Mouse (Mus musculus) ovary, postnatal 36 days (tissue): ENCODE measurements around the gene Npr2.
A peak's percentile ranks its signal among the peaks of the same experiment; 100 is the strongest.

Source experiments
- DNase-seq: peaks from one replicate; pipeline ENCODE4 v3.0.0; 2022; ENCODE audit warnings: low spot score, mixed read lengths

The Npr2 gene

DNA sequence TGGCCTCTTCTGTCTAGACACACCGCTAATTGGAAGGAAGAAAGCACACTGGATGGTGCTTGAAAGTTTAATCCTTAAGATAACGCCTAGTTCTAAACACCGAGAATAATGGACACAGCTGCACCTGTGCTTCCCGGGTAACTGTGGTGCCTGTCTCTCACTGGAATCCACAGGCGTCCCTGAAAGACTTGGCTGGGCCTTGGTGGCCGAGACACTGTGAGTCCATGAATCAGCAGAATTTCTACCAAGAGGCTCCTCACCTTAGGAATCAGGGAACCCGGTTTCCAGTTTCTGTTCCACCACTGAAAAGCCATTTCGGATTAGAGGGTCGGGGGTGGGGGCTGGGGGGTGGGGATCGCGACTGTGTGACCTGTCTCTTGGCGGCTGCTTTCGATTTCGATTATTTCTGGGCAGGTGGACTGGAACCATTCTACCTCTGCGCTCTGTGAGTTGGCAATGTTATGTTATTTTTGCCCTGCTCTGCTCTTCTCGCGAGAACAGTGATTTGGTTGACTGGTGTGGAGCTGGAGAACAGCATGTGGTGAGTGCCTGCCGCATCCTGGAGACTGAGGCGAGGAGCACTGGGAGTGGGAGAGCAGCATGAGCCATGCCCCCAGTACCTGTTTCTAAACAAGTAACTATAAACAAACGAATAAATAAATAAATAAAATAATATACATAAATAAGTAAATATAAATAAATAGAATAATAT lies 2.5 kb upstream of the Npr2 start:
- DNase-seq: no peak

DNA sequence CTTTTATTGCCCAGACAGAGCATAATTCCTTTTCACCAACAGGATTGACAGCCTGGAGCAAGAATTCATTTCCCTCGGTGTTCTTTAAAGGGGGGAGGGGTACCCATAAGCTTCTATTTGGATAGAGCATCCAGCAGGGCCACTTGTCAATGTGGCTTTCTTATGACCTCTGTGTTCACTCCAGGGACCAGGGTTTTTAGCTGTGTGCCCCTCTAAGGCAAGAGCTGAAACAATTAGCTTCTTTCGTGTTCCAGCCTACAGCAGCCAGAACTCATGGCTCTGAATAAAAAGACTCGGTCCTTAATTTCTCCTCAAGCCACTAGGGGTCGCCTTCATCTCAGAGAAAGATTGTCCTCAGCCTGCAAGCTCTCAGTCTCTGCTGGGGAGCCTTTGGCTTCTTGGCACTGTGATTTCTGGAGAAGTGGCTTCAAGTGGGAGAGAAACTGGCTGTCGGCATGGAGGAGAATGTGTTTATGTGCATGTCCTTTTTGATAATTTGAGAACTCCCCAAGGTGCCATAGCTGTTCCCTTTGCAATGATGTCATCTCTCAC lies 1.6 kb upstream of the Npr2 start:
- peak; percentile 47 for DNase-seq

DNA sequence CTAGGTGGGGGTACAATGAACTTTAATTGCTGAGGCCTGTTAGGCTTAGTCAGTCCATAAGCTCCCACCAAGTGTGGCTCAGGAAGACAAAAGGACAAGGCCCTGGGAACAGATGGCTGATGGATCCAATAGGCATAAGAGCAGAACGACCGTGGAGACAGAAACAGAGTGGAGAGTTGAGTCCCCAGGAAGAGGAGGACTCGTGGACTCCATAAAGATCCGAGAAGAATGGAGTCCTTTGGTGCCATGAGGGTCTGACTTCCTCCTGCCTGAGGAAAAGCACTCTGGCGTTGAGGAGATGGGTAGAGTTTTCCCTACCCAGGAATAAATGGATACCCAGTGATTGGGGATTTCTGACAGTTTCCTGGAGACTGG lies 1.1 kb upstream of the Npr2 start:
- no peak for DNase-seq

DNA sequence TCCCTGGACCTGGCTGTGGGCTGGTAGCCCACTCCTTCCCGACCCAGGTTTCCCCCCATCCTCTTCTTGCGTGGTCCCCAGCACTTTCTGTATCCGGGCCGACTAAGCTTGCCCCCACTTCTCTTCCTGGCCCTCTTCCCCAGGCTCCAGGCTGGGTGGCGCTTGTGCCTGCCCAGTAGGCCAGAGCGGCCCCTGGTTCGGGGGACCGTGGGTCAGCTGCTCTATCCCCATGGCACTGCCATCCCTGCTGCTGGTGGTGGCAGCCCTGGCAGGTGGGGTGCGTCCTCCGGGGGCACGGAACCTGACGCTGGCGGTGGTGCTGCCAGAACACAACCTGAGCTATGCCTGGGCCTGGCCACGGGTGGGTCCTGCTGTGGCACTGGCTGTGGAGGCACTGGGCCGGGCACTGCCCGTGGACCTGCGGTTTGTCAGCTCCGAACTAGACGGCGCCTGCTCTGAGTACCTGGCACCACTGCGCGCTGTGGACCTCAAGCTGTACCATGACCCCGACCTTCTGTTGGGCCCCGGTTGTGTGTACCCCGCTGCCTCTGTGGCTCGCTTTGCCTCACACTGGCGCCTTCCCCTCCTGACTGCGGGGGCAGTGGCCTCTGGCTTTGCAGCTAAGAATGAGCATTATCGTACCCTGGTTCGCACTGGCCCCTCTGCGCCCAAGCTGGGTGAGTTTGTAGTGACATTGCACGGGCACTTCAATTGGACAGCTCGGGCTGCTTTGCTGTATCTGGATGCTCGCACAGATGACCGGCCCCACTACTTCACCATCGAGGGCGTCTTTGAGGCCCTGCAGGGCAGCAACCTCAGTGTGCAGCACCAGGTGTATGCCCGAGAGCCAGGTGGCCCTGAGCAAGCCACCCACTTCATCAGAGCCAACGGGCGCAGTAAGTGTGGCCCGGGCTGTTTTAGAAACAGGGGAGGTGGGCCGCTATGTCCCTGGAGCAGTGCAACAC lies 503 bp downstream of the Npr2 start:
- peak; percentile 43 for DNase-seq

DNA sequence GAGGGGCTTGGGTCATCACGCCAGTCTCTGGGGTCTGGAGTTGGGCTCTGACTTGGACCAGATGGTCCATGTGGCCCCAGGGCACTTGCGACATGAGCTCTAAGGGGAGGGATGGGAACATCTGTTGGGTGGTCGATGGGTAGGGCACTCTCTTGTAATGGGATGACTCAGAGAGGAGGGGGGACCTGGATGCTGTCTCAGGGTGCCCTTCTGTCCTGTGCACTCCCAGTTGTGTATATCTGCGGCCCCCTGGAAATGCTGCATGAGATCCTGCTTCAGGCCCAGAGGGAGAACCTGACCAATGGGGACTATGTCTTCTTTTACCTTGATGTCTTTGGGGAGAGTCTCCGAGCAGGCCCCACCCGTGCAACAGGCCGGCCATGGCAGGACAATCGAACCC lies 1.6 kb downstream of the Npr2 start:
- no peak for DNase-seq

DNA sequence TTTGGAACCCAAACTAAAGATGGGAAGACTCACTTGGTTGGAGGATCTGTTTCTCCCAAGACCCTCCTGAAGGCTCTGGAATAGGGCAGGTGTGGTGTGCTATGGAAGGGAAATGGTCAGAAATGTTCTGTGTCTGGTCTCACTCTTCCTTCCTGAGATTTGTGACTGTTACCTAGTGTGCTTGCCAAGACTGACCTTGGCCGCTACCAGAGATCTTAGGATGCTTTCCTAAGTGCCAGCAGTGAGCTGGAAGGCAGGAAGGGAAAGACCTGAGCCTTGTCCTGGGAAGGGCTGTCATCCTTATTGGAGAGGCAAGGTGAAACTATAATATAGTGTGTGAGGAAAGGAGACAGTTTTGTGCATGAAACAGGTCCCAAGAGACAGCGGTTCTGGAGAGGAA lies 2.0 kb downstream of the Npr2 start:
- no peak for DNase-seq

DNA sequence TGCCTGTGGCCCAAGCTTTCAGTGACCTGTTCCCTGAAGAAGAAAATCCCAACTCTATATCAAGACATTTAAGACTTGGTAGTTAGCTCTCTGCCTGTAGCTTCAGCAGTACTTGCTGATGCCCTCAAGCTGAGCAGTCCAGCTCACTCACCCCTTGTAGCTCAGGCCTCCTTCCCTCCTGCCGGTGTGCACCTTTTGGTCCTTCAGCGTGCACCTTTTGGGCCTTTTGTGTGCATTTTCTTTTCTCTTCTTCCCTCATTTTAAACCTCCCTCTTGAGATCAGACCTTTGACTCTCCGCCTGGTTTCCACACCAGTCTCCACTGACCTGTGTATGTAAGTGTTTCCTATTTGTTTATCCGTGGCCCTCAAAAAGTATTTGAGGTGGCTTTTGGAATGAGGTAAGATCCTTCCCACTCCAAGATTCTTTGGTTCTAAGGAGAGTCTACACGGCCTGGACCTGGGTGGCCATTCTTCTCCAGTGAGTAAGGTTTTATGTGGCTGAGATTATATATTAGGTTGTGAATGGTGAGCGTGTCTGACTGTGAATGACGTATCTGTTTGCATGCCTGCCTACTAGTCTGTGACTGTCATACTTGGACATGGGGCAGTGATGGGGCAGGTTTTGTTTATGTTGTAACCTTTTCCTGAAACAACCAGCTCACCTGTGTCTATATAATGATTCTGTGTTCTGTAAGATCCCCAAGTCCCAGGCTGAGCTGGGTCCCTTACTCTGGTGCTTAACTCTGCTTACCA lies 3.1 kb downstream of the Npr2 start:
- no peak for DNase-seq

DNA sequence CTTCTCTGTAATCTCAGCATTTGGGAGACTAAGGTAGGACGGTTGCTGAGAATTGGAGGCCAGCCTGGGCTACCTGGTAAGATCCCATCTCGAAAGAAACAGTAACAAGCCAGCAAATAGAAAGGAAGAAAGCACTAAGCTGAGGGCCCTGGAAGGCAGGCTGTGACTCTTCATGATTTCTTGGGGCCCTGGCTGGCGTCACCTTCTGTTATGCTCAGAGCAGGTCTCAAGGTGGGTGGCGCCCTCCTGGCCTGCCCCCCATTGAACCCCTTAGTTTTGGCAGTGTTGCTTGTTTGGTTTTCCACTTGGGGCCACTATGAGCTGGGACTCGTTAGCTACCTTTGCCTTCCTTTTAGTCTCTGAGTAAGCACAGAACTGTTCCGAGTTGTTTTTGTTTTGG lies 5.0 kb downstream of the Npr2 start:
- DNase-seq: no peak

DNA sequence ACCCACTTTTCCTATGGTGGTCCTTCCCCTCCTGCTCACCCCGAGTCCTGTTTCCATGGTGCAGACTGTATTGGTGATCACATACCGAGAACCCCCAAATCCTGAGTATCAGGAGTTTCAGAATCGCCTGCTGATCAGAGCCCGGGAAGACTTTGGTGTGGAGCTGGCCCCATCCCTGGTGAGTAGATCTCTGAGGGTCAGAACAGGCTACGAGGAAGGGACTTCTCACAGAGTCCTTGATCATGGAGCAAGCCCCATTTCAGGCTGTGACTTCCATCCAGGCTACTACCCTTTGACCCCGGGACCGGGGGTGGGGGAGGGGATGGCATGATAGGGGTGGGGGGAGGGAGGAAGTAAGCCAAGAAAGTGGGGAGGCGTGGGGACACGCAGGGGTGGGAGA lies 8.3 kb downstream of the Npr2 start:
- no peak for DNase-seq

DNA sequence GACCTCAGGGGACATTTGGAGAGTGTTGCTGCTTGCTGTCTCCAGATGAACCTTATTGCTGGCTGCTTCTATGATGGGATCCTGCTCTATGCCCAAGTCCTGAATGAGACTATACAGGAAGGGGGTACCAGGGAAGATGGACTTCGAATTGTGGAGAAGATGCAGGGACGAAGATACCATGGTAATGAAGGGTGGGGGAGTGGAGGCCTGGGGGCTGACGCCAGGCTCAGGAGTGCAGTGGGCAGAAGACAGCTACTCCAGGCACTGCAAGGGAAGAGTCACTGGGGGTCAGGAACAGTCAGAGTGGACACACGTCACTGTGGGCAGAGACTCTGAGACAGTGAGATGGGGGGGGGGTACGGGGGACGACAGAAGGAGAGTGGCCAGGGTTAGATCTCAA lies 8.8 kb downstream of the Npr2 start:
- no peak for DNase-seq

DNA sequence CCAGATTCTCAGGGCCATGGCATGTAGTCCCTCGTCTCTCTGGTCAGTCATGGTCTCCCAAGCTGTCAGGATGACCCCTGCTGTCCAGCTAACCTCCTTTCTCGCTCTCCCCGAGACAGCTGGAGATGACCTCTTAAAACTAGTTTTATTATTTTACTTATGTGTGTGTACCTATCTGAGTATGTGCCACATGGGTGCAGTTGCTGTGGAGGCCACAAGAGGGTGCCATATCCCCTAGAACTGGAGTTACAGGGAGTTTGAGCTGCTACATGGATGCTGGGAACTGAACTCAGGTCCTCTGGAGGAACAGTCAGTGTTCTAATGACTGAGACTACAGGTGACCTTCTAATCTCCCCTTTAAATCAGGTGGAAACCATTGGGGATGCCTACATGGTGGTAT lies 18.0 kb downstream of the Npr2 start:
- no peak for DNase-seq

DNA sequence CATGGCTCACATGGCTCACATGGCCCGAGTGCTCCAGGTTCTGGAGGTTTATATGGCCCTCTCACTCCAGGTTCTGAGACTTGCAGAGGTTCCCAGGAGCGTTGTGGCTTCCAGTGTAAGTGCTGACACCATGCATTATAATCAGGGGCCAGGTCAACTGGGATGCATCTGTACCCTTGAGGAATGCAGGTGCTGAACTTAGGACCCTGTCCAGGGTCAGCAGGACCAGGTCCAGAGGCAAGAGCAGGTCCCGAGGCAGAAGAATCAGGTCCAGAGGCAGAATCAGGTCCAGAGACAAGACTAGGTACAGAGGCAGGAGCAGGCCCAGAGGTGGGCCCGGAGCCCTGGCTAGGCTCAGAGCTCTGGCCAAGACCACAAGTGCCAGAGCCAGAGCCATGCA lies 21.0 kb downstream of the Npr2 start:
- DNase-seq: no peak

DNA sequence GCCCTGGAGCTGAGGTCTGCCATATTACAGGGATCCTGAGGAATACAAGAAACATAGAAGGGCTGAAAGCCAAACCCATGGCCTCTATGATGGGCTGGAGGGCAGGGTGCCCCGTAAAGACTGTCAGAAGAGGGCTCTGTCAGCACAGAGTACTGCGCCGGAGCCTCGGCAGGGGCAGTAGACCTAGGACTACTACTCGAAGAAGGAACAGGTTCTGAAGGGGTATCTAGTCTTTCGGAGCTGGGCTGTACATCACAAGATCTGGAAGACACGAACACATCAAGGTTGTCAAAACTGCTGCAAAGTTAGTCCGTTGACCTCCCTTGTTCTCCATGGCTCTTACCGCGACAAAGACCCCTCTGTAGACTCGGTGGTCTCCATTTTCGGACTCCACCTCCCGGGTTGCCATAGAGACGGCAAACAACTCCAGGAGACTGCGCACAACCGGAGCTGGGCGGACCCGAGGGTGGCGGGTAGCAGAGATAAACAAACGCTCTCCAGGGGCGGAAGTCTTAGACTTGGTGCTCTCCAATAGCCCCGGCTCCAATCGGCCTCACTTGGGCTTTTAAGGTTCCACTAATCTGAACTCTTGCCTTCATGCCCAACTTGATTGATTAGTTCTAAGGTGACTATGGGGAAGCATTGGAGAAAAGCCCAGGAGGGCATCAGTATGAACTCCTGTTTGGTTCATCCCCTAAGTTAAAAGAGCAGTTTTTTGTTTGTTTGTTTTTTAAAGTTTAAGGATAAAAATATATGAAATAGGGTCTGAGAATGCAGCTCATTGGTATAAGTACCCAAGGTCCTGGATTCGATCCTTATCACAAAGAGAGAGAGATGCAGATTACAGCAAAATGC lies 21.7 kb downstream of the Npr2 start, which contains the start of gene Spag8:
Gene Spag8, minus strand, starts transcription at position 434 of the 855 bp plus-strand sequence.
- peak; percentile 57 for DNase-seq

DNA sequence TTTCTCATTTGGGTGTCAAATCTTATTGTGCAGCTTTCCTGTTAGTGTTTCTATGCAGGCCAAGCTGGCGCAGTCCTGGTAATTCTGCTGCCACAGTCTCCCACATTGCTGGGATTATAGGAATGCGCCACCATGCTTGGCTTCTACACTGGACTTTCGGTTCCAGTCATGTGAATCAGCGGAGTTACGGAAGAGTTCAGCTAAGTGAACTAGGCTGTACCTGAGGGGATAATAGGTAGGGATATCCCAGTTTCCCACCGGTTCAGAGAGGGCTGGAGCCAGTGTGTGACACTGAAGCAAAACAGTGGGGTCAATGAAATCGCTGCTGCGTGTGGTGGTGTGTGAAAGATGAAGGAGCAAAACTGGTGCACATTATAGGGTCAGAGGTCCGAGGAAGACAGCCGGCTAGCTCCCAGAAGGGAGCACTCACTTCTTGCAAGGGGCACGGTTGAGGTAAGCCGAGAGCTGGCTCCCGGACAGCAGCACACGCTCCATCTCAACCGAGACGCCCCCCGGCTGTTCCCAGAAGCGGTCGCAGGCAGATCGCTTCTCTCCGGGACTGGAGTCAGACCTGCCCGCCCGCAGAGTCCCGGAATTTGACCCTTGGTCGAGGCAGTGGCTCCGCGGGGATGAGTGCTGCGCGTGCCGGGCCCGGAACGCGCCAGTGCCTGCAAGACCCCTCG lies 24.1 kb downstream of the Npr2 start:
- no peak for DNase-seq

DNA sequence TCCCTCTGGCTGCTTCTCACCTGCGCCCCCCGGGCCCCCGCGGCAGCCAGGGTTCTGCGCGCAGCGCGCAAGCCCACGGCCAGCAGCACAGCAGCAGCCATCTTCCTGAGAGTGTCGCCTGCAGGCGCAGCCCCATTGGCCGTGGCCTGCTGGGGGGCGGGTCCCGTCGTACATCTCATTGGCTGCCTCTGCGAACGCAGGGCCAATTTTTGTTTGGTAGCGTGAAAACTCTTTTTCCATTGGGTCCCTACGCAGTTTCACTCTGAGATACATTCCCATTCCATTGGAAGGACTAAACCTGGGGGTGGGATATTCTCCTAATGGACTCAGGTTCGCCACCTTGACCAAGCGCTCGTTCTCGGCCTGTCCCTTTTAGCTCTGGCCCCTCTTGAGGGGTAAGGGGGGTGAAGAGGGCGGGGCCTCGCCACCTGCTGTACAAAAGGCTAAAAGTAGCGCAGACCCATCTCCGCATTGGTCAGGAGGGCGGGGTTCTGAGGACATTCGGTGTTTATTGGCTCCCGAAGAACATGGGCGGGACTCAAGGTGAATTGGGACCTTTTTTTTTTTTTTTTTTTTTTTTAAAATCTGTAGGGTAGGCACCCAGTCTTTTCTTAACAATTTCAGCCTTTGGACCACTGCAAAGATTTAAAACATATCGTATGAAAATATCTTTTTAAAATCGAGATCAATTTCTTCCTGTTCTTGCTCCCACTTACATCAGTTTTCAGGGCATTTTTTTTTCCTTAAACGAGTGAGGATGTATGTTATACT lies 24.8 kb downstream of the Npr2 start, which contains the start of gene Hint2:
Gene Hint2, minus strand, starts transcription at position 128 of the 771 bp plus-strand sequence.
- DNase-seq: peak; percentile 92

DNA sequence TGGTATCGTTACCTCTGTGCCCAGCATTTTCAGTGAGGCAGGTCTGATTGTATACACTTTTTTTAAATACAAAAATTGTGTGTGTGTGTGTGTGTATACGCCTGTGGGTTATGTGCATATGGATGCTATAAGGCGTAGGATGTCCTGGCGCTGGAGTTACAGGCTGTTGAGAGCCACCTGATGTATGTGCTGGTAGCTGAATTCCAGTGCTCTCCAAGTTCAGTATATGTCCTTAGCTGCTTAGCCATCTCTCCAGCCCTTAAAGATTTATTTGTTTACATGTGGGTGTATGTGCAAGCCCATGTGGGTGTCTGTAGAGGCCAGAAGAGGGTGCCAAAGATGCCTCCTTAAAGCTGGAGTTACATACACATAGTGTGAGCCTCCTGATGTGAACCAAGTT lies 25.4 kb downstream of the Npr2 start:
- DNase-seq: no peak

DNA sequence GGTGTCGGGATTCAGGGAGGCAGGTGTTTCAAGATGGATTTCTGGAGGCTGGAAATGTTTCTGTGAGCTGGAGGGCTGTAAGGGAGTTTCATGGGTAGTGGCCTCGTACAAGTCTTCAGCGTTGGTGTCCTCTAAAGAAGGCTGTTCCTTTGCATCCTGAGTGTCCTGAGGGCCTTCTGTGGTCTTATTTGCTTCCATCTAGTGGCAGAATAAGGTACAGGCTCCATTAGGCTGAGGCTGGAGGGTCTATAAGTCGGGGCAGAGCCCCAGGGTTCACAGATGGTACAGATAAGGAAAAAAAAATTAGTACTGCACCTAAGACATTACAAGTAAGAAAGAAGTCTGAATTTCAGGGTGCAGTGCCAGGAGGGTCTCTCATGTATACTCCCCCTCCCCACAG lies 34.7 kb downstream of the Npr2 start:
- DNase-seq: no peak

DNA sequence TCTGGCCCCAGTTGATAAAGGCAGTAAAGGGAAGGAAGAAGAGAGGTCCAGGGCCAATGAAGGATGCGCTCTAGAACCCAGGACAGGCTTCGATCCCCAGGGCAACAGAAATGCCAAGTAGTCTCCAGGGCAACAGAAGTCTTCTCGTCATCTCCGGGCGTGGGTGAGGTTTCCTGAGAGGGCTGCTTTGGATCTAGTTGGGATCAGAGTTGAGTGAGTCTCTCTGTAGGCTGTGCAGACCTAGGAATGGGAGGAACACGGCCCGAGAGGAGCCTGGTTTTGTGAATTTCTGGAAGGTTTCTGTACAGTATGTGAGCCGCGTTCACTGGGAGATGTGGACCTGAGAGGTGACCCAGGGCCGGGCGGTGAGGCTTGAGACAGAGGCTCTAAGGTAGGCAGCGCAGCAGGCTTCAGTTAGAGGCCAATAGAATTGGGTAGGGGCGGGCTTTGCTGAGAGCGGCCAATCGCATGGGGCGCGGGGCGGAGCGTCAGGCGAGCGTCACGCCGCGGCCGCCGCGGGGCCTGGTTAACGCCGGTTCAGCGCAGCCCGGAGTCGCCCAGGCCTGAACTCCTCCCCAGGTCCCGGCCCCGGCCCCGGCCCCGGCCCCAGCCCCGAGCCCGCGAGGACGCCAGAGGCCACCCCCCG lies 37.2 kb downstream of the Npr2 start, which contains the start of the genes Tmem8b and Fam221b:
Gene Tmem8b, plus strand, starts transcription at position 190 of the 646 bp plus-strand sequence.
Gene Fam221b, minus strand, starts transcription at position 364 of the 646 bp plus-strand sequence.
- DNase-seq: peak; percentile 89

DNA sequence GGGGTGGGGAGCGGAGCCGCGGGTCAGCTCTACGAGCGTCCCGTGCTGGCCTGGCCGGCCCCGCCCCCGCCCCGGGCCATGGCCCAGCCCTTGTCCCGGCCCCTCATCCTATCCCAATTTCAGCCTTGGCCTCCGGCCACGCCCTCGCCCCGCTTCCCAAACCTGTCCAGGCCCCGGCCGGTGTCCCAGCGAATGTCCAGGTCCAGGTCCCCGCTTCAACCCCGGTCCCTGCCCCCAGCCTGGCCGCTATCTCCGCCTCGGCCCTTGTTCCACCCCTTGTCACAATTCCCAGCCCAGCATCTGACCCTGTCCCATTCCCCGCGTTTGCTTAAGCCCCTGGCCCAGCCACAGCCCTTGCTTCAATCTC lies 37.7 kb downstream of the Npr2 start:
- no peak for DNase-seq
